Mouse (Mus musculus): ENCODE measurements around the gene Hectd1. TPM values are rescaled to one million over a fixed set of nuclear protein-coding genes. Genes with fewer than 3 reads are reported as not detected.

The Hectd1 gene
- polyA plus RNA-seq, 1 experiment from 2014 or later: 38.9 TPM

- H3K4me2 ChIP-seq: no peak overlapping the region
- H3K27ac ChIP-seq (ENCODE audit: poor library complexity, severe bottlenecking): no peak overlapping the region
- no peaks in the 10 kb centered on the region for H3K9me3 ChIP-seq (replicated peaks)
- H3K9ac ChIP-seq: no peak overlapping the region
- WGBS: 57% methylated on average over 2 of the region's 2 CpGs
- no peak overlapping the region for H3K4me3 ChIP-seq
- no peaks in the 10 kb centered on the region for H3K27me3 ChIP-seq (replicated peaks)
- peaks cover 24% of the 10 kb centered on the region for H3K36me3 ChIP-seq
- peaks cover 47% of the 10 kb centered on the region for H3K4me1 ChIP-seq (replicated peaks)
- no peak for ATAC-seq (ENCODE audit: insufficient number of reproducible peaks, low FRiP score)
Measured at GRCm38 (mm10) chr12:51822861-51823260, 6.5 kb downstream of the Hectd1 start.

GRCm38 (mm10) chr12:51822236-51822635 is 7.1 kb downstream of the Hectd1 start:
- peaks cover 47% of the 10 kb centered on the region for H3K4me1 ChIP-seq (replicated peaks)
- H3K9me3 ChIP-seq (replicated peaks): no peaks in the 10 kb centered on the region
- H3K27me3 ChIP-seq (replicated peaks): no peaks in the 10 kb centered on the region
- no peak overlapping the region for H3K4me2 ChIP-seq
- H3K27ac ChIP-seq (ENCODE audit: poor library complexity, severe bottlenecking): no peak overlapping the region
- WGBS: 76% methylated on average over 3 of the region's 3 CpGs
- no peak overlapping the region for H3K9ac ChIP-seq
- no peak for ATAC-seq (ENCODE audit: insufficient number of reproducible peaks, low FRiP score)
- H3K36me3 ChIP-seq: peaks cover 24% of the 10 kb centered on the region
- no peak overlapping the region for H3K4me3 ChIP-seq

- H3K4me2 ChIP-seq: no peak overlapping the region
- H3K9me3 ChIP-seq (replicated peaks): no peaks in the 10 kb centered on the region
- no peak overlapping the region for H3K4me3 ChIP-seq
- peak; percentile 40; the same call in 1 of the 2 replicates for ATAC-seq (ENCODE audit: insufficient number of reproducible peaks, low FRiP score)
- H3K27me3 ChIP-seq (replicated peaks): no peaks in the 10 kb centered on the region
- peaks cover 45% of the 10 kb centered on the region for H3K4me1 ChIP-seq (replicated peaks)
- no peak overlapping the region for H3K27ac ChIP-seq (ENCODE audit: poor library complexity, severe bottlenecking)
- 22% methylated on average over 2 of the region's 2 CpGs for WGBS
- H3K9ac ChIP-seq: no peak overlapping the region
- peaks cover 24% of the 10 kb centered on the region for H3K36me3 ChIP-seq
Measured at GRCm38 (mm10) chr12:51821256-51821655, 8.1 kb downstream of the Hectd1 start.

GRCm38 (mm10) chr12:51819951-51820498 is 9.3 kb downstream of the Hectd1 start:
- peaks cover 45% of the 10 kb centered on the region for H3K4me1 ChIP-seq (replicated peaks)
- H3K4me3 ChIP-seq: no peak overlapping the region
- H3K4me2 ChIP-seq: no peak overlapping the region
- H3K9me3 ChIP-seq (replicated peaks): no peaks in the 10 kb centered on the region
- no peak overlapping the region for H3K9ac ChIP-seq
- H3K27me3 ChIP-seq (replicated peaks): no peaks in the 10 kb centered on the region
- ATAC-seq (ENCODE audit: insufficient number of reproducible peaks, low FRiP score): no peak
- H3K36me3 ChIP-seq: peaks cover 17% of the 10 kb centered on the region
- H3K27ac ChIP-seq (ENCODE audit: poor library complexity, severe bottlenecking): no peak overlapping the region
- WGBS: 85% methylated on average over 4 of the region's 4 CpGs

- ATAC-seq (ENCODE audit: insufficient number of reproducible peaks, low FRiP score): no peak
- WGBS: 30% methylated on average over 8 of the region's 8 CpGs
- Histone ChIP-seq H3K9ac (no peak overlapping the region), H3K27ac (ENCODE audit: poor library complexity, severe bottlenecking) (peak overlapping the region; percentile 15; the same call in 1 of the 2 replicates), H3K27me3 (replicated peaks) (no peaks in the 10 kb centered on the region), H3K4me3 (no peak overlapping the region), H3K9me3 (replicated peaks) (no peaks in the 10 kb centered on the region), H3K4me1 (replicated peaks) (peaks cover 40% of the 10 kb centered on the region), H3K36me3 (peaks cover 10% of the 10 kb centered on the region; the same call in 1 of the 2 replicates), H3K4me2 (peak overlapping the region; percentile 4; the same call in 1 of the 2 replicates)
Measured at GRCm38 (mm10) chr12:51817815-51818613, 11.3 kb downstream of the Hectd1 start.

GRCm38 (mm10) chr12:51811388-51812140 is 17.8 kb downstream of the Hectd1 start:
- Histone ChIP-seq H3K4me1 (replicated peaks) (peaks cover 3% of the 10 kb centered on the region), H3K9ac (no peak overlapping the region), H3K4me3 (no peak overlapping the region), H3K27ac (ENCODE audit: poor library complexity, severe bottlenecking) (no peak overlapping the region), H3K4me2 (no peak overlapping the region), H3K9me3 (replicated peaks) (no peaks in the 10 kb centered on the region), H3K36me3 (peaks cover 16% of the 10 kb centered on the region), H3K27me3 (replicated peaks) (no peaks in the 10 kb centered on the region)
- whole genome bisulfite sequencing: 84% methylated on average over 5 of the region's 5 CpGs
- no peak for ATAC-seq (ENCODE audit: insufficient number of reproducible peaks, low FRiP score)

- no peak overlapping the region for H3K4me3 ChIP-seq
- no peak overlapping the region for H3K9ac ChIP-seq
- H3K27me3 ChIP-seq (replicated peaks): no peaks in the 10 kb centered on the region
- H3K4me2 ChIP-seq: no peak overlapping the region
- ATAC-seq (ENCODE audit: insufficient number of reproducible peaks, low FRiP score): no peak
- H3K9me3 ChIP-seq (replicated peaks): no peaks in the 10 kb centered on the region
- peaks cover 5% of the 10 kb centered on the region for H3K4me1 ChIP-seq (replicated peaks)
- no peak overlapping the region for H3K27ac ChIP-seq (ENCODE audit: poor library complexity, severe bottlenecking)
- peaks cover 21% of the 10 kb centered on the region for H3K36me3 ChIP-seq
Measured at GRCm38 (mm10) chr12:51810564-51810963, 18.8 kb downstream of the Hectd1 start.

GRCm38 (mm10) chr12:51784842-51785241 is 44.5 kb downstream of the Hectd1 start:
- no peak for ATAC-seq (ENCODE audit: insufficient number of reproducible peaks, low FRiP score)
- H3K27me3 ChIP-seq (replicated peaks): no peaks in the 10 kb centered on the region
- 94% methylated on average over 7 of the region's 7 CpGs for WGBS
- no peak overlapping the region for H3K4me3 ChIP-seq
- no peak overlapping the region for H3K27ac ChIP-seq (ENCODE audit: poor library complexity, severe bottlenecking)
- no peaks in the 10 kb centered on the region for H3K4me1 ChIP-seq (replicated peaks)
- H3K9me3 ChIP-seq (replicated peaks): no peaks in the 10 kb centered on the region
- H3K9ac ChIP-seq: no peak overlapping the region
- peaks cover 65% of the 10 kb centered on the region for H3K36me3 ChIP-seq
- H3K4me2 ChIP-seq: no peak overlapping the region

GRCm38 (mm10) chr12:51768702-51769101 is 60.6 kb downstream of the Hectd1 start:
- no peak overlapping the region for H3K27ac ChIP-seq (ENCODE audit: poor library complexity, severe bottlenecking)
- ATAC-seq (ENCODE audit: insufficient number of reproducible peaks, low FRiP score): no peak
- H3K4me1 ChIP-seq (replicated peaks): peaks cover 7% of the 10 kb centered on the region
- H3K9ac ChIP-seq: no peak overlapping the region
- no peak overlapping the region for H3K4me3 ChIP-seq
- peaks cover 51% of the 10 kb centered on the region for H3K36me3 ChIP-seq
- H3K4me2 ChIP-seq: no peak overlapping the region
- H3K27me3 ChIP-seq (replicated peaks): no peaks in the 10 kb centered on the region
- WGBS: 89% methylated on average over 15 of the region's 15 CpGs
- no peaks in the 10 kb centered on the region for H3K9me3 ChIP-seq (replicated peaks)

GRCm38 (mm10) chr12:51767454-51767853 is 61.9 kb downstream of the Hectd1 start:
- Histone ChIP-seq H3K4me3 (no peak overlapping the region), H3K4me1 (replicated peaks) (peaks cover 6% of the 10 kb centered on the region), H3K9ac (no peak overlapping the region), H3K27me3 (replicated peaks) (no peaks in the 10 kb centered on the region), H3K36me3 (peaks cover 56% of the 10 kb centered on the region), H3K4me2 (no peak overlapping the region), H3K9me3 (replicated peaks) (no peaks in the 10 kb centered on the region), H3K27ac (ENCODE audit: poor library complexity, severe bottlenecking) (no peak overlapping the region)
- WGBS: 86% methylated on average over 4 of the region's 4 CpGs
- ATAC-seq (ENCODE audit: insufficient number of reproducible peaks, low FRiP score): no peak

- 93% methylated on average over 3 of the region's 3 CpGs for WGBS
- ATAC-seq (ENCODE audit: insufficient number of reproducible peaks, low FRiP score): no peak
Measured at GRCm38 (mm10) chr12:51759374-51759773, 70.0 kb downstream of the Hectd1 start.

More at GRCm38 (mm10) chr12:51759374-51759773, 70.0 kb downstream of the Hectd1 start:
- Histone ChIP-seq H3K27ac (ENCODE audit: poor library complexity, severe bottlenecking) (no peak overlapping the region), H3K4me2 (no peak overlapping the region), H3K27me3 (replicated peaks) (no peaks in the 10 kb centered on the region), H3K9ac (no peak overlapping the region), H3K9me3 (replicated peaks) (no peaks in the 10 kb centered on the region), H3K4me1 (replicated peaks) (no peaks in the 10 kb centered on the region), H3K4me3 (no peak overlapping the region), H3K36me3 (peaks cover 72% of the 10 kb centered on the region)
